Mouse (Mus musculus) spleen, postnatal 14 days (tissue): ENCODE results near the gene Piezo1.

Experiments
- DNase-seq, 2 experiments: peaks; one replicate each; pipeline ENCODE4 v3.0.0; 2021 to 2022; ENCODE audit warnings: low spot score in 2 of 2

Gene Piezo1

DNA sequence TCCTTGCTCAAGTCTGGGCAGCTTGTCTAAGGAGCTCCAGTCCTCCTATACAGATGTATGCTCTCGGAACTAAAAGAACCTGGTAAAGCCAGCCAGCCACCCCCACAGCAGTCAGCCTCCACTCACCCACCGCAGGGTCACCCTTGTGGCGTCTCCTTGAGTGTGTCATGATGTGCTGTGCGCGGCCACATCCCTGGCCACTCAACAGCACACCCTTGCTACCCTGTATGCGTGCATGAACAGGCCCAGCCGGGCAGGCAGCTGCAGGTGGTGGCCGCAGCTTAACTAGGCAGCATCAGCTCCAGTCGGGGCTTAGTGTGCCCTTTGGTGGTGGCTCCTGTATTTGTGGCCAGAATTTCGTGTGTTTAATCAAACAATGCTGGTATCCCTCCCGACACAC, 94.0 kb downstream of the Piezo1 start:
- no peak for DNase-seq

DNA sequence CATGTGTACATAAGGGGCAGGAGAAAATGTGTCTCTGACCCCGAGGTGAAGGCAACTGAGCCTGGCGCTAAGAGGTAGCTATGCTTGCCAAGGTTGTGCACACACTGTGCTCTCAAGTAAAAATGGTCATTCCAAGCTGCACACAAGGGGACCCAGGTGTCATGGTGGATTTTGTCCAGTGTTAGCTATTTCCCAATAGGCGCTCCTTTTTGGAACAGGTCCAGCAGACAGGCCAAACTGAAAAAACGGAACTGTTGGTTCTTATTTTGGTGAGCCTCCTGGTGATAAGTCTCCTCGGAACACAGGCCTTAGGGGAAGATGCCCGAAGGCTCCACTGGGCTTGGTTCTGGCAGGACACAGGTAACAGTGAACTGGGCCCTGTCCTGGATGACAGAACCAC, 96.7 kb downstream of the Piezo1 start:
- no peak for DNase-seq

DNA sequence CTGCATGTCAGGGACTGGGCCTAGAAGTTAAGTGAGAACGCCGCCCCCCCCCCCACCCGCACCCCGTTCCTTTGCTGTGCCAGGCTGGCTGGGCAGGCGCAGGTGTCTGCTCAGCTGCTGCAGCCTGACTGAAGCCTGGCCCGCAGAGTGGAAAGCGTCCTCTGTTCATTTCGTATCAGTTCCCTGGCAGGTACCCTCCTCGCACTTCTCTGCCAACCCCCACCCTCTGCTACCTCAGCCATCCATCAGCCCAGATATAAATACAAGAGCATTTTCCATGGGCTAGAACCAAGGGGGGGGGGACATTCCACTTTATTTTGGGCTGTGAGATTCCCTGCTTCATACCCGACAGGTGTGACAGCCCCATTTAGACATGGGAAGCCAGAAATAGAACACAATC, 99.0 kb downstream of the Piezo1 start:
- DNase-seq = no peak

DNA sequence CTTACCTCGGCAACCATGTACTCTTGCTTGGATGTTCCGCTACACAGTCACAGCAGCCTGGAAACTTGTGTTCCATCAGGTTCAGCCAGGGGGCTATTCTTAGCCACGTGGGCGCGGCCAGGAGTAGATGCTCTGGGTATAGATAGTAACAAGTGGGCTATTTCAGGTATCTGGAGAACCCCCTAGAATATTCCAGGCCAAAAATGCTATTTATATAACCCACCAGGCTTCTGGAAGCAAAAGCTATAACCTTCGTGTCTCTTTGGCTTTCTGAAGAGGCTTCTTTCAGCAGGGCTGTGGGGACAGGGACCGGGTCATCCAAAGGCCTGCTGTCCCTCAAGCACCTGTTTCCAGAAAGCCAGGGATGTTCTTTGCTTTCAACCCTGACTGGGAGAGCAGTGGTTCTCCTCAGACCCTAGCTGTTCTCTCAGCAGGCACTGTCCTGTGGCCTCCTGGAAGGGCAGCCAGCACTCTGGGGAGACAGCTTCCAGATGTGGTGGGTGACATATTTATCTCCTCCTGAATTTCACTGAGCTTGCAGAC, 99.9 kb downstream of the Piezo1 start:
- no peak for DNase-seq

DNA sequence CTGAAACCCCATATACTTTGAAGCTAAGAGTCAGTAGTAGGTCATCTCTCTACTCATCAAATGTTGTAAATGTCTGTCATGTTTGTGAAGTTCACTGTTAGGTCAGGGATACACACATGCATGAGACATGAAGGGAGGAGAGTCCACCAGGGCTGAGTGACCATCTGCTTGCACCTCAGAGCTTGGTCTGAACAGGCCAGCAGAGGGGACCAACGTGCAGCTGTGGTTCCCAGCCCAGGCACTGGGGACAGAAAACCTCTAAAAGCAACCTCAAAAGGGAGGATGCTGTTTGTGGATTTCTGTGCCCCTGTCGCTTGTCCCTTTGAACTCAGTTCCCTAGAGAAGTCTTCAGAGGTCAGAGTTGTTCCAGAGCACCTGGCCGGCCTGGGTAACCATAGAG, 105.9 kb downstream of the Piezo1 start:
- DNase-seq = no peak

DNA sequence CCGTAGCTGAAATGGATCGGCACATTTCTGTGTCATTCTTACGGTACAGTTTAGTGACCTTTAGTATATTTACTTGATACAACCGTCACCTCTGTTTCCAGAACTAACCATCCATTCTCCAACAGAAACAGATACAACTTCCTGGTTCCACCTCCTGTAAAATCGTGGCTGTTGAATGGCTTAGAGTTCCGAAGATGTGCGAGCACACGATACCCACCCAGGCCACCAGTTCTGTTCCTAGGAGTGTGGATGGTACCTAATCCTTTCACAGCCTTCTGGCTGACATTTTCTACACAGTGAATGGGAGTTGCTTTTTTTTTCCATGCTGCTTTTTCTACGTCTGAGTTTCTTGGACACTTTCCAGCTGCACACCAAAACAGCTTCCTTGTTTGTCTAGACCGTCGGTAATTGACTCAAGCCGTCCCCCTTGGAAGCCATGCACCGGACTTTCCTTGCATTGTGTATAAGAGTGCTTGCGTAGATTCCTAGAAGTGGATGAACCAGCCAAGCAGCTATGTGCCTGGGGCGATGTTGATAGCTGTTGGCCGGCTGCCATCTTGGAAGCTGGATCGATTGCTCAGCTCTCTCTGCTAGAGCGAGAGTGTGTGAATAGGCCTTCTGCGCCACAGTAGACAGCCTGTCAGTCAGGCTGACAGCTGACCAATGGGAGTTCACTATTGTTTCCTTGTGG, 106.9 kb downstream of the Piezo1 start:
- peak; percentile 66 to 72 for DNase-seq

DNA sequence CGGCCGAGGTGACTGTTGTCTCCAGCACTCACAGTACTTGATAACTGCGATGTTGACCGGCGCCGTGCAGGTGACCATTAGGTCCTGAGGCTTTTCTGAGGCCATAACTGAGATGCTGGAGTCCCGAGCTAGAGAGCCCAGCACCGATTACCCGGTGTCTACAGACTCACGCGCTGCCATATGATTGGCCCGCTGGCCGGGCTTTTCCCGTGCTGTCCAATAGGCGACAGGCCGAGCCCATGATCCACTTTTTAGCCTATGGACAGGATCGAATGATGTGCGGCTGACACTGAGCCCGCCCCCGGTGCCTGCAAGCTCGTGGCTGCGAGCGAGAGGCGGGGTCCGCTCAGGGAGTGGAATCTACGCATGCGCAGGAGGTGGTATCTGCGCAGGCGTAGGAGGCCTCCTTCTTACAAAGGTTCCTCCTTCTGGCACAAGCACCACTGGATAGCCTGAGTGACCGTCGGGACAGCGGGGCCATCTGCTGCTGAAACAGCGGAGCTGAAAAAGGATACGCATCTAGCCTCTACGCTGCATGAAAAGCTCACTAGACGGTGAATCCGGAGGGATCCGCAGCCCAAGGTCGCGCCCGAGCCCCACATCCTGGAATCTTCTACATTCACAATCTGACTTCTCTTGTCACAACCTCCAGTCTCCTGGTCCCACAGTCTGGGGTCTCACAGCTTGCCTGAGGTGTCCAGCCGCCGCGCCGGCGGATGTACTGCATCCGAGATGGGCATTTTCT, 107.7 kb downstream of the Piezo1 start, which contains the start of gene Mvd:
TSS of gene Mvd (minus strand) at position 161 of the 745 bp plus-strand sequence.
- DNase-seq = peak; percentile 94 to 96

DNA sequence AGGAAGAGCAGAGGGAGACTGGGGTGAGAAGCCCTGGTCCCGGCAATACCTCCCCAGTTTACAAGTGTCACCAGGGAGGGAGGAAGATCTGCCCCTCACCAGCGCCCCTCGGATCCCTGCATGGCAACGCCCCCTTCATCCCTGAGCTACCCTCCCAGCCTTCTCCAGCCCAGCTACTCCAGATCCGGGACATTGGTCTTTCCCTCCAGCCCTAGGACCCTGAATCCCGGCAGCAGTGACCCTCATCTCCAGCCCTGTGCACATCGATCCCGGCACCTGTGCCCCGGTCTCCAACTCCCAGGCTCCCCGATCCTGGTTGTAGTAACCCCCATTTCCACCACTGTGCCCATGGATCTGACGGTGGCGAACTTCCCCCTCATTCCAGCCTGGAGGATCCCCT, 108.3 kb downstream of the Piezo1 start:
- no peak for DNase-seq

DNA sequence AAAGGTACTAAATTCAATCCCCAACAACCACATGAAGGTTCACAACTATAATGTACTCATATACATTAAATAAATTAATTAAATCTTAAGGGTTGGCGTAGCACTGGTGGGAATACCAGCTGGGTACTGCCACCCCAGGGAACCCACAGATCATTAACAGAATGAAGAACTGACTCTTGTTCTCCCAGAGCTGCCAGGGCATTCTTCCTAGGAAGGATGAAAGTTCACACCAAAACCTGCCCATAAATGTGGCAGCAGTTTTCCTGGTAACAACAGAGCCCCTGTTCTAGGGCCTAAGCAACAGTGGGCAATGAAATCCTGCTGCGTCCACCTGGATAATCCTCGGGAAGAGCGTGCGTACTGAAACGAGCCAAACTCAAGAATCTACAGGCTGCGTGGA, 108.8 kb downstream of the Piezo1 start:
- no peak for DNase-seq

DNA sequence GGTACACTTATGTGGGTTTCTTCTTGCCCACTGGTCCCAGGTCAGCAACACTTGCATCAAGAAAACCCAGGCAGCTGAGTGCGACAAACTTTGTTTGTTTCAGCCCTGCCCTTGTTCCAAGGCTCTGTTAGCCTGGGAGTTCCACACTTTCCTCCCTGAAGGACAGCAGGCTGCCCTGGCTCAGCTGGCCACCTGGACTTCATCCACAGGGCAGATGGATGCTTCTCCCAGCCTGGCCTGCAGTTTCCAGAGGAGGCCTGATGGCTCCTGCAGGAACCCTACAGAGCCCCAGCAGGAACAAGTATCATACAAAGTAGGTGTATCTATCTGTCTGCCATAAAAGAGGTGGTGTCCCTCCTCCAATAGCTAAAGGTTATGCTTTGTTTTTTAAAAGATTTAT, 109.8 kb downstream of the Piezo1 start:
- DNase-seq = no peak

DNA sequence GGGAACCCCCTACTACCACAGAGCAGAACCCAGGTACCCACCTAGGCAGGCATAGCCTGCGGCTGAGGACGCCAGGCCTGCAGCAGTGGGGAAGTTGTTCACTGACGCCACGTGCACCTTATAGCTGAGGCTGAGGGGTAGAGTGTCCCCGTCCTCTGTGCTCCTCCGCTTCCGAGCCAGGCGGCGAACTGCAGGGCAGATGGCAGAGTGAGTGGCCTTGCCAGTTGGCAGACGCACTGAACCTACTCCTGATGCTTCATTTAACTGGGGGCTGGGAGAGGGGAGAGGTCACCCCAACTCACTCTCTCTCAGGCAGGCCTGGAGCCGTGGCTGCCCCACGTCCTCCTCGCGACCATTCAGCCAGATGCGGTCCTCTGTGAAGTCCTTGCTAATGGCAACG, 111.8 kb downstream of the Piezo1 start:
- DNase-seq = no peak

DNA sequence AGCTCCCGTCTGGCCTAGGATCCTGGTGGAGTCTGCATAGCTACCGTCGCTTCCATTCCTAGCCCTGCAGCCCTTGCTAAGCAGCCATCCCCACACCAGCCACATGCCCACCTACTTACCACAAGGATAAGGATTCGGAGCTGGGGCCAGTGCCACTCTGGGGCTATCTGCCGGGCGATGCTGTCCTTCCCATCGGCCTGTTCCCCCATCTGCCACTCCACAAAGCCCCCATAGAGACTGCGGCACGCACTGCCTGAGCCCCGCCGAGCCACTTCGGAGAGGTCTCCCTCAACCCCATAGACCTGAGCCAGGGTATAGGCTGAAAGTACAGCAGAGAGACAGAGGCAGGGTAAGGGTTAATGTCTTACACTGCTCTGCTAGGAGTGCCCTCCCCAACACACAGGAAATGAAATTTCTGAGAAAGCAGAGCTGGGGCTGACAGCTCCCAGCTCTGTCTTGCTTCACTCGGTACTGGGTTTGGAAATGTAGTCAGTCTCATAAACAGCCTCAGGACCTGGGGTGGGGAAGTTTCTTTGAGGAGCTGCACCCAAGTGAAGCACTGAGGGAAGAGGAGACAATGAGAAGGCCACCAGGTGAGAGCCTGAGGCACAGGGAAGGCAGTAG, 113.3 kb downstream of the Piezo1 start:
- no peak for DNase-seq

DNA sequence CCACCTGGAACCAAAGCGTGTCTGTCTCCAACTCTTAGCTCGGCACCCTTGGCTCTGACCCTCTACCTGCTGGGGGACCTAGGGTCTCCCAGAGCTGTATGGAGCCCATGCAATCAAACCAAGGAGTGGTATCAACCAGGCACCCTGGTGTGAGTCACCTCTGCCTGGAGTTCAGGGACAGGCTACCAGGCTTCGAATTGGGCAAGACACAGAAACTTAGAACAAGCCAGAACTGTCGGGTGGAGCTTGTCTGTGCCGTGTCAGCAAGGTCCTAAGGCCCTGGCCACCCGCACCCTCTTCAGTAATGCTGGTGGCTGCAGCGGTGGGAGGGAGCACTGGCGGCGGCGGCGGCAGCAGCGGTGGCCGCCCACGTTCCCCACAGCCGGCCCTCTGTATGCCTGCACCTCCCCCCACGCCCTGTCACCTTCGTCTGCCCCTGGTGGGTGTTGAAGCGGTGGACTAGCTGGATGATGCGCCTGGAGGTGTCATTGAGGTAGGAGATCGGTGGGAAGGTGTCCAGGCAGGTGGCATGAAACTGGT, 114.5 kb downstream of the Piezo1 start:
- DNase-seq = no peak

DNA sequence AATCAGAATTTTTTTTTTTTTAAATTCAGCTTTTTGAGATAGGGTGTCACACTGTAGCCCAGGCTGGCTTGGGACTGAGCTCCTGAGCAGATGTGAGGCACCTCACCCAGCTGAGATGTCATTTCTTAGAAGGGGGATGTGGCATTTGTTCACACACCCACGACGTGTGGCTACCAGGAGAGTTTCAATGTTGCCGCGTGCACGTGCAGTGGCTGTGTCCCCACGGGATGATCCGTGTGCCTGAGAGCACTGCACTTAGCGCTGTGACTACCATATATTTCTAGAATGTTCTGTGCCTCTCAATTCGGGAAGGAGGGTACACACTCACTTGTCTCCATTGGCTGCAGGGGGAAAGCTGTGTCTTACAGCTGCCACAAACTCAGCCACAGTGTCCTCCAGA, 115.0 kb downstream of the Piezo1 start:
- no peak for DNase-seq

DNA sequence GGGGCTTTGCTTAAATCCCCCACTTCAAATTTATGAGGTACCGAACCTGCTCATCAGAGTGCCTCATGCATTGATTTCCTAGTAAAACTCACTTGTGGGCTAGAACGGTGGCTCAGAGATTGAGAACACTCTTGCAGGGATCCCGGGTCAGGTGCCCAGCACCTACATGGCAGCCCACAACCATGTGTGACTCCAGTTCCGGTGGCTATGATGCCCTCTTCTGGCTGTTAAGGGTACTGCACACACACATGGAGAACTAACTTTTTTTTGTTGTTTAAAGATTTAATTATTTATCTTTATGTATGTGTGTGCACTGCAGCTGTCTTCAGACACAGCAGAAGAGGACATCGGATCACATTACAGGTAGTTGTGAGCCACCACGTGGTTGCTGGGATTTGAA, 115.8 kb downstream of the Piezo1 start:
- no peak for DNase-seq

DNA sequence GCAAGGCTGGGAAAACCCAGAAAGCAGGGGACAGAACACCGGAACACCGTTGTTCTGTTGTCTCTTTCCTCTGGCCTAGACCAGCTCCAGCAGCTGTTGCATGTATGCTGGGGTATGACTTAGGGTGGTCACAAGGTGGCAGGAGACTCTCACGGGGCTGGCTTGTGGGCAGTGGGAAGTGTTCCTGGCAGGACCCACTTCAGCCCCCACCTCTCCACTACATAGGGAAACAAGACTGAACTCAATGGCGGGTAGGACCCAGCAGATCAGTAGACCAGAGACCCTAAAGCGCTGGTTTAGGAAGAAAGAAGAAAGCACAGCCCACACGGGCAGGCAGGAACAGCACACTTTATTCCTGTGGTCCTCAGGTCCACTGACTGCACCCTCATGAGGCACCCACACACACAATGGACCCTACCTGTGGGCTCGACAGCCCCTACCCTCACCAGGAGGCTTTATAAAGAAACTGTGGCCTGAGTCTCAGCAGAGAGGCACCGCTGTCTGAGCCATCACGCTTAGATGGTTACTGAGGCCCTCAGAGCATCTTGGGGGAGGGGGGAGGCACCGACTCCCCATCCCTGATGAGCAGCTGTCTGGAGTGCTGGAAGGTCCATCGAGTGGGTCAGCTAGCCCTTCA, 117.7 kb downstream of the Piezo1 start:
- DNase-seq = no peak

DNA sequence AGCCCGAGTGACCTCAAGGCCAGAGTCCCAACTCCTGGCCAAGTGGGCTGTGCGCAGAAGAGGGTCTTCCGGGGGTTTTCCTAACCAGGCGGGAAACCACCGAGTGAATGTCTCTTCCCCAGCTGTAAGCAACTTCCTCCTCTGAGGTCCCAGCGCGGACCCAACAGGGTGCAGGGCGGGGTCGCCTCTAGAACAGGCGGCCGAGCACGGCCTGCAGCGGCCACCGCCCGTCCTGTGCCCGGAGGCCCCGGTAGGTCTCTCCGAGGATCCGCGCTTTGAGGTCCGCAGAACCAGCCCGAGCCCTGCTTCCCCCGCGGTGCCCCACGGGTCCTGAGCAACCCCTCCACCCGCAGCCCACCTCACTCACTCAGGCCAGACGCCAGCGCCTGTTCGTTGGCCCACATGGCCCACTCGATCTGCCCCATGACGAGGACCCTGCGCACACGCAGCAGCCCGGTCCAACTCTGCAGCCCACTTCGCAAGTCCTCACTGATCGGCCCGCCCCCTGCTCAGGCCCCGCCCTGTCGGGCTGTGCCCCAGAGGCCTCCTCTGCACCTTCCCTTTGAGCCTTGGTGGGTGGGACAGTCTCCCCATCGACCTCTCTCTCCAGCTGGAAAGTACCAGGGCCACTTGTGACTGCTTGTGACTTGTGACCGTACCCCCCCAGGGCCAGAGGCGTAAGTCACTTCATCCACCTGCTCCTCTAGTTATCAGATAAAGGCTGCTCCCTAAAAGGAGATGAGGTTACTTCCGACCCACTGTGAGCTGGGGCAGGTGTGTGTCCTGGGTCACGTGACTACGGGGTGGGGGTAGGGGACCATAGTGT, 118.5 kb downstream of the Piezo1 start, which contains the start of gene Cyba:
TSS of gene Cyba (minus strand) at position 488 of the 826 bp plus-strand sequence.
- peak; percentile 57 to 75 for DNase-seq
